Mouse (Mus musculus): ENCODE measurements at regions not wholly inside any gene's neighbourhood (a gene's known extent, or its start where the extent isn't known, plus 50 kb on each side); places are given as distances from the start of the nearest gene placed in this dataset.

- no peak for TF ChIP-seq GATA1 (IDR thresholded peaks at IDR 0.05; ENCODE audit: borderline replicate concordance, low read length)
- no peak for TF ChIP-seq CTCF (IDR thresholded peaks at IDR 0.05; ENCODE audit: low read depth, low read length)
- TF ChIP-seq POLR2AphosphoS5 (IDR thresholded peaks at IDR 0.05; ENCODE audit: insufficient replicate concordance, low read depth, low read length), result no peak
- no peak for TF ChIP-seq TAL1 (conservative IDR thresholded peaks at IDR 0.05; ENCODE audit: low read depth, low read length)
- TF ChIP-seq GATA2 (IDR thresholded peaks at IDR 0.05; ENCODE audit: borderline replicate concordance, low read depth, low read length), result no peak
These were observed 329.9 kb downstream of the Nuak1 start for GRCm38 (mm10) chr10:84110372-84110985.

Data from G1E (cell line).